Mouse (Mus musculus) lung, postnatal 0 days (tissue): Measurements from ENCODE around the gene Rpl15. TPM values are rescaled to one million over a fixed set of nuclear protein-coding genes. Genes with fewer than 3 reads are reported as not detected.
A peak's percentile ranks its signal among the peaks of the same experiment; 100 is the strongest.
"Not testable (repeated sequence)": the region's sequence is repeated elsewhere in the genome, so short reads cannot be mapped to it uniquely, and the experiment has no call there.

Experiments used
- ATAC-seq: fragments of 200-750 bp; cut with Nextera tagmentation; 2 replicates; pipeline ENCODE4 v1.8.0; 2017; ENCODE audit warnings: moderate library complexity
- DNase-seq: peaks from one replicate; pipeline ENCODE4 v3.0.0-alpha.2; 2016; ENCODE audit warnings: low spot score
- H3K27ac ChIP-seq: fragments of 300-500 bp; sonication (generic); 2 replicates; pipeline ENCODE4 v1.5.1; 2014; ENCODE audit warnings: antibody characterized with exemption, mild to moderate bottlenecking, low read length, mixed read lengths
- H3K27me3 ChIP-seq: fragments of 300-500 bp; sonication (generic); replicated peaks from 2 replicates; pipeline ENCODE4 v1.6.1; 2014; ENCODE audit warnings: low read length, mixed read lengths; ENCODE audit not compliant: insufficient read depth
- H3K36me3 ChIP-seq: fragments of 300-500 bp; sonication (generic); 2 replicates; pipeline ENCODE4 v1.6.1; 2014; ENCODE audit warnings: low read length, mixed read lengths; ENCODE audit not compliant: insufficient read depth
- H3K4me1 ChIP-seq: fragments of 300-500 bp; sonication (generic); 2 replicates; pipeline ENCODE4 v1.6.1; 2014; ENCODE audit warnings: antibody characterized with exemption, low read depth, low read length, mixed read lengths; ENCODE audit not compliant: insufficient read depth
- H3K4me2 ChIP-seq: fragments of 300-500 bp; sonication (generic); replicated peaks from 2 replicates; pipeline ENCODE4 v1.6.1; 2014; ENCODE audit warnings: low read depth, mild to moderate bottlenecking, low read length, moderate library complexity, mixed read lengths
- H3K4me3 ChIP-seq: fragments of 300-500 bp; sonication (generic); 2 replicates; pipeline ENCODE4 v1.5.1; 2014; ENCODE audit warnings: low read depth, low read length
- H3K9ac ChIP-seq: fragments of 300-500 bp; sonication (generic); replicated peaks from 2 replicates; pipeline ENCODE4 v1.6.1; 2014; ENCODE audit warnings: low read depth, mild to moderate bottlenecking
- H3K9me3 ChIP-seq: fragments of 300-500 bp; sonication (generic); 2 replicates; pipeline ENCODE4 v1.6.1; 2016; ENCODE audit warnings: low read length, mixed read lengths
- CTCF ChIP-seq: IDR thresholded peaks from 2 replicates; pipeline ENCODE4 v1.5.1; 2016; ENCODE audit warnings: antibody characterized with exemption, mild to moderate bottlenecking
- EP300 ChIP-seq: IDR thresholded peaks from 2 replicates; pipeline ENCODE4 v1.6.1; 2016; ENCODE audit warnings: antibody characterized with exemption, mild to moderate bottlenecking, control low read depth
- WGBS: fragments of 180-500 bp; shearing (Covaris S2); extraction: QIAGEN DNeasy Blood & Tissue Kit; methylation state at CpG from one replicate; pipeline ENCODE4 v1.1.7; 2014; 5-methylcytosine and 5-hydroxymethylcytosine counted together
- polyA plus RNA-seq: library from polyadenylated mRNA; unstranded; fragments of >200 nt; fragmentation: Nextera tagmentation; extraction: Ambion mirVana; gene quantifications from 2 replicates; pipeline ENCODE4 v1.2.1, GENCODE M21; 2015

Gene Rpl15
- polyA plus RNA-seq, 1 experiment from 2014 or later: 282 TPM

- ATAC-seq: no peak
- WGBS: 49% methylated on average over 3 of the region's 3 CpGs
These were observed 14.3 kb upstream of the Rpl15 start for GRCm38 (mm10) chr14:18285476-18285875.

GRCm38 (mm10) chr14:18284581-18284980 lies 13.4 kb upstream of the Rpl15 start:
- H3K9ac ChIP-seq: no peak overlapping the region
- H3K36me3 ChIP-seq: no peaks in the 10 kb centered on the region
- DNase-seq (peak; percentile 59), ATAC-seq (no peak)
- H3K4me1 ChIP-seq: no peaks in the 10 kb centered on the region
- TF ChIP-seq EP300 (no peak), CTCF (peak; percentile 70)
- no peak overlapping the region for H3K4me2 ChIP-seq
- H3K4me3 ChIP-seq: no peak overlapping the region
- WGBS: 71% methylated on average over 2 of the region's 2 CpGs
- H3K27me3 ChIP-seq: no peaks in the 10 kb centered on the region
- no peaks in the 10 kb centered on the region for H3K9me3 ChIP-seq
- H3K27ac ChIP-seq: no peak overlapping the region

More at GRCm38 (mm10) chr14:18285476-18285875, 14.3 kb upstream of the Rpl15 start:
- H3K9me3 ChIP-seq: no peaks in the 10 kb centered on the region
- H3K27ac ChIP-seq: no peak overlapping the region
- no peak for DNase-seq
- no peaks in the 10 kb centered on the region for H3K36me3 ChIP-seq
- no peak overlapping the region for H3K9ac ChIP-seq
- no peaks in the 10 kb centered on the region for H3K4me1 ChIP-seq
- TF ChIP-seq EP300 (no peak), CTCF (no peak)
- H3K4me3 ChIP-seq: no peak overlapping the region
- H3K27me3 ChIP-seq: no peaks in the 10 kb centered on the region
- H3K4me2 ChIP-seq: no peak overlapping the region

- H3K27me3 ChIP-seq: no peaks in the 10 kb centered on the region
- no peak overlapping the region for H3K27ac ChIP-seq
- no peak overlapping the region for H3K9ac ChIP-seq
- H3K4me1 ChIP-seq: no peaks in the 10 kb centered on the region
- 83% methylated on average over 5 of the region's 5 CpGs for WGBS
- H3K4me2 ChIP-seq: no peak overlapping the region
- peaks cover 3% of the 10 kb centered on the region; the same call in 1 of the 2 replicates for H3K36me3 ChIP-seq
- no peaks in the 10 kb centered on the region for H3K9me3 ChIP-seq
- H3K4me3 ChIP-seq: no peak overlapping the region
- TF ChIP-seq EP300: no peak
- no peak for TF ChIP-seq CTCF
- ATAC-seq (no peak), DNase-seq (no peak)
These were observed 9.2 kb upstream of the Rpl15 start for GRCm38 (mm10) chr14:18280375-18280774.

DNA sequence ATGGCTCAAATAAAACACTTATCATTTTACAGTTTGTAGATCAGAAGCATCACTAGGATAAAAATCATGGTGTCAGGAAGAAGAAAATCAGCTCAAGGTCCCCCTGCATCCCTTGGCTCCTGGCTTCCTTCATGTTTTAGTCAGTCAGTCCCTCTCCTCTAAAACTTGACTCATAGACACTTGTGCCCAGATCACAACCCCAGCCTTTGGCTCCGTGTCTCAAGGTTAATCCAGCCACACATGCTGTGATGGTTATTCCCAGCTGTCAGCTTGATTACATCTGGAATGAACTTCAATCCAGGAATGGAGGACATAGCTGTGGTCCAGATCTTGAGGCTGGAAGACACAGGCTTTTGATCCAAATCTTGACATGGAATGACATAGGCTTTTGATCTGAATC lies 3.3 kb upstream of the Rpl15 start:
- no peaks in the 10 kb centered on the region for H3K9me3 ChIP-seq
- ATAC-seq (no peak), DNase-seq (no peak)
- H3K4me2 ChIP-seq: no peak overlapping the region
- 80% methylated on average over 1 of the region's 1 CpGs for WGBS
- H3K27ac ChIP-seq: no peak overlapping the region
- H3K4me3 ChIP-seq: no peak overlapping the region
- peaks cover 2% of the 10 kb centered on the region for H3K4me1 ChIP-seq
- TF ChIP-seq EP300 (no peak), CTCF (no peak)
- no peaks in the 10 kb centered on the region for H3K27me3 ChIP-seq
- no peak overlapping the region for H3K9ac ChIP-seq
- H3K36me3 ChIP-seq: peaks cover 3% of the 10 kb centered on the region; the same call in 1 of the 2 replicates

- WGBS: 3% methylated on average over 6 of the region's 7 CpGs
- DNase-seq (peak; percentile 35), ATAC-seq (no peak)
- no peaks in the 10 kb centered on the region for H3K9me3 ChIP-seq
- peak overlapping the region; percentile 88 for H3K27ac ChIP-seq
- H3K4me2 ChIP-seq: peak overlapping the region; percentile 76
- H3K4me1 ChIP-seq: peaks cover 5% of the 10 kb centered on the region
- H3K4me3 ChIP-seq: peak overlapping the region; percentile 88
- peak overlapping the region; percentile 64 for H3K9ac ChIP-seq
- no peaks in the 10 kb centered on the region for H3K36me3 ChIP-seq
- H3K27me3 ChIP-seq: no peaks in the 10 kb centered on the region
- no peak for TF ChIP-seq CTCF
- TF ChIP-seq EP300: no peak
These were observed 475 bp upstream of the Rpl15 start for GRCm38 (mm10) chr14:18271666-18272065.

- not testable (repeated sequence) for DNase-seq, ATAC-seq, H3K4me1 ChIP-seq, H3K36me3 ChIP-seq, H3K9me3 ChIP-seq, H3K27me3 ChIP-seq
- Histone ChIP-seq H3K4me3 (peak overlapping the region; percentile 88), H3K27ac (peak overlapping the region; percentile 77), H3K9ac (peak overlapping the region; percentile 95), H3K4me2 (peak overlapping the region; percentile 61)
- 1% methylated on average over 21 of the region's 24 CpGs for WGBS
These were observed 1.2 kb downstream of the Rpl15 start for GRCm38 (mm10) chr14:18269947-18270528.

DNA sequence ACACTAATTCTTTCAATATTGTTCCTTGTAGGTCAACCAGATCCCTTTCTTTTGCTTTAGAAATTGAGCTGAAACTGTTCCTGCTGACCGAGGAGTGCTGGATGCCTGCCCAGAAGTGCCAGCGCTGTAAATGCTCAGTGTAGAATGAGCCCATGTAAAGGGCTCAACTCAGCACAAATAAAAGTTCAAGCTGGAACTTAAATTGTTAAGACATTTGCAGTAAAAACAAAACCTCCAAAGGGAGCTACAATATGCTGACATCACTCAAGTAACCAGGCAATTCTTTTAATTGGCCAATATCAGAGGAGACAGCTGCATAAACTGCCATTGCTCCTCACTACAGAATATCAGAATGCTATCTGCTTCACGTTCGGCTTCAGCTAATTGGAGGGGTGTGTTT lies 7.8 kb downstream of the Rpl15 start:
- Histone ChIP-seq H3K4me2 (no peak overlapping the region), H3K4me3 (no peak overlapping the region), H3K9me3 (no peaks in the 10 kb centered on the region), H3K36me3 (no peaks in the 10 kb centered on the region), H3K4me1 (no peaks in the 10 kb centered on the region), H3K9ac (no peak overlapping the region), H3K27ac (no peak overlapping the region), H3K27me3 (no peaks in the 10 kb centered on the region)
- TF ChIP-seq CTCF: no peak
- TF ChIP-seq EP300: no peak
- ATAC-seq (0 out of 2 replicates have a peak, but pooled peaks have one; percentile 28), DNase-seq (peak; percentile 28)
- WGBS: 31% methylated on average over 4 of the region's 4 CpGs
